Mouse (Mus musculus) embryonic facial prominence, embryonic 11.5 days (tissue): ENCODE measurements around the gene Snrpg. TPM values are rescaled to one million over a fixed set of nuclear protein-coding genes. Genes with fewer than 3 reads are reported as not detected.

Experiments
- ATAC-seq: fragments of 200-750 bp; cut with Nextera tagmentation; replicated peaks from 2 replicates; pipeline ENCODE4 v1.8.0; 2017; ENCODE audit warnings: low read depth; ENCODE audit not compliant: insufficient number of reproducible peaks, low FRiP score, low TSS enrichment
- DNase-seq: peaks from one replicate; pipeline ENCODE4 v3.0.0-alpha.2; 2015; ENCODE audit warnings: low spot score
- H3K27ac ChIP-seq: fragments of 300-500 bp; sonication (generic); replicated peaks from 2 replicates; pipeline ENCODE4 v1.5.1; 2014; ENCODE audit warnings: mild to moderate bottlenecking, low read depth, low read length, control low read depth
- H3K27me3 ChIP-seq: fragments of 300-500 bp; sonication (generic); 2 replicates; pipeline ENCODE4 v1.6.1; 2014; ENCODE audit warnings: mild to moderate bottlenecking, low read length, moderate library complexity, mixed read lengths; ENCODE audit not compliant: control insufficient read depth, insufficient read depth
- H3K36me3 ChIP-seq: fragments of 300-500 bp; sonication (generic); replicated peaks from 2 replicates; pipeline ENCODE4 v1.6.1; 2014; ENCODE audit warnings: low read depth, mild to moderate bottlenecking, low read length, moderate library complexity, mixed read lengths; ENCODE audit not compliant: control insufficient read depth, insufficient read depth
- H3K4me1 ChIP-seq: fragments of 300-500 bp; sonication (generic); 2 replicates; pipeline ENCODE4 v1.6.1; 2014; ENCODE audit warnings: low read length, mixed read lengths; ENCODE audit not compliant: control insufficient read depth, insufficient read depth
- H3K4me2 ChIP-seq: fragments of 300-500 bp; sonication (generic); 2 replicates; pipeline ENCODE4 v1.6.1; 2014; ENCODE audit warnings: low read depth, mild to moderate bottlenecking, control low read depth, low read length, moderate library complexity
- H3K4me3 ChIP-seq: fragments of 300-500 bp; sonication (generic); 2 replicates; pipeline ENCODE4 v1.5.1; 2014; ENCODE audit warnings: low read depth, low read length, control low read depth
- H3K9ac ChIP-seq: fragments of 300-500 bp; sonication (generic); replicated peaks from 2 replicates; pipeline ENCODE4 v1.6.1; 2014; ENCODE audit warnings: mild to moderate bottlenecking, control low read depth, low read length
- H3K9me3 ChIP-seq: fragments of 300-500 bp; sonication (generic); replicated peaks from 2 replicates; pipeline ENCODE4 v1.6.1; 2016; ENCODE audit warnings: mild to moderate bottlenecking, low read length, inconsistent platforms, mixed read lengths; ENCODE audit not compliant: control insufficient read depth
- WGBS: fragments of 180-500 bp; shearing (Covaris S2); extraction: QIAGEN DNeasy Blood & Tissue Kit; methylation state at CpG from one replicate; pipeline ENCODE4 v1.1.7; 2014; 5-methylcytosine and 5-hydroxymethylcytosine counted together
- polyA plus RNA-seq: library from polyadenylated mRNA; unstranded; fragments of >200 nt; fragmentation: Nextera tagmentation; extraction: Ambion mirVana; gene quantifications from 2 replicates; pipeline ENCODE4 v1.2.1, GENCODE M21; 2014

Gene Snrpg
- polyA plus RNA-seq, 1 experiment from 2014 or later = 760 TPM

GRCm38 (mm10) chr6:86403728-86404099 lies 32.6 kb downstream of the Snrpg start:
- H3K4me3 ChIP-seq = peak overlapping the region; percentile 61
- peak; percentile 38; the same call in 1 of the 2 replicates for ATAC-seq
- no peaks in the 10 kb centered on the region for H3K9me3 ChIP-seq
- WGBS = under 1% methylated on average over 15 of the region's 15 CpGs
- no peaks in the 10 kb centered on the region for H3K4me1 ChIP-seq
- H3K9ac ChIP-seq = no peak overlapping the region; the same call in 1 of the 2 replicates
- H3K4me2 ChIP-seq = no peak overlapping the region
- H3K27ac ChIP-seq = no peak overlapping the region
- no peaks in the 10 kb centered on the region for H3K27me3 ChIP-seq
- no peaks in the 10 kb centered on the region for H3K36me3 ChIP-seq
- peak; percentile 91 for DNase-seq

- H3K4me2 ChIP-seq = peak within 1 kb of the TSS; percentile 32; the same call in 1 of the 2 replicates
- ATAC-seq = peak; percentile 94
- H3K4me1 ChIP-seq = no peaks in the 10 kb centered on the region
- H3K36me3 ChIP-seq = no peaks in the 10 kb centered on the region
- no peaks in the 10 kb centered on the region for H3K9me3 ChIP-seq
- no peaks in the 10 kb centered on the region for H3K27me3 ChIP-seq
- WGBS = under 1% methylated on average over 62 of the region's 62 CpGs
- H3K9ac ChIP-seq = peak within 1 kb of the TSS; percentile 95
- H3K27ac ChIP-seq = peak within 1 kb of the TSS; percentile 99
- peak; percentile 98 for DNase-seq
- H3K4me3 ChIP-seq = peak within 1 kb of the TSS; percentile 61
Measured at GRCm38 (mm10) chr6:86404100-86404861, 33.2 kb downstream of the Snrpg start, which contains the start of gene Tia1. TSS of gene Tia1 (plus strand) at chr6:86404219.

- under 1% methylated on average over 11 of the region's 11 CpGs for WGBS
Measured at GRCm38 (mm10) chr6:86404996-86405395, 33.9 kb downstream of the Snrpg start.

GRCm38 (mm10) chr6:86406306-86406705 lies 35.2 kb downstream of the Snrpg start:
- no peak overlapping the region for H3K9ac ChIP-seq
- H3K9me3 ChIP-seq = no peaks in the 10 kb centered on the region
- peak overlapping the region; percentile 19; the same call in 1 of the 2 replicates for H3K4me2 ChIP-seq
- no peak overlapping the region for H3K4me3 ChIP-seq
- H3K27me3 ChIP-seq = no peaks in the 10 kb centered on the region
- no peak overlapping the region for H3K27ac ChIP-seq
- ATAC-seq (no peak), DNase-seq (no peak)
- no peaks in the 10 kb centered on the region for H3K4me1 ChIP-seq
- H3K36me3 ChIP-seq = no peaks in the 10 kb centered on the region

More at GRCm38 (mm10) chr6:86404996-86405395, 33.9 kb downstream of the Snrpg start:
- H3K4me3 ChIP-seq = peak overlapping the region; percentile 61
- no peaks in the 10 kb centered on the region for H3K27me3 ChIP-seq
- peak overlapping the region; percentile 95 for H3K9ac ChIP-seq
- H3K4me2 ChIP-seq = peak overlapping the region; percentile 32; the same call in 1 of the 2 replicates
- ATAC-seq (no peak), DNase-seq (peak; percentile 47)
- no peaks in the 10 kb centered on the region for H3K4me1 ChIP-seq
- H3K27ac ChIP-seq = peak overlapping the region; percentile 99
- no peaks in the 10 kb centered on the region for H3K9me3 ChIP-seq
- H3K36me3 ChIP-seq = no peaks in the 10 kb centered on the region

GRCm38 (mm10) chr6:86418711-86419110 lies 47.6 kb downstream of the Snrpg start:
- Histone ChIP-seq H3K9me3 (no peaks in the 10 kb centered on the region), H3K27me3 (no peaks in the 10 kb centered on the region), H3K36me3 (peaks cover 12% of the 10 kb centered on the region), H3K27ac (no peak overlapping the region), H3K4me1 (no peaks in the 10 kb centered on the region), H3K9ac (no peak overlapping the region), H3K4me2 (no peak overlapping the region), H3K4me3 (no peak overlapping the region)
- no peak for ATAC-seq
- 94% methylated on average over 6 of the region's 6 CpGs for WGBS
- DNase-seq = no peak

- Histone ChIP-seq H3K4me2 (no peak overlapping the region), H3K9me3 (no peaks in the 10 kb centered on the region), H3K27me3 (no peaks in the 10 kb centered on the region), H3K9ac (no peak overlapping the region), H3K4me3 (no peak overlapping the region), H3K4me1 (no peaks in the 10 kb centered on the region), H3K36me3 (peaks cover 14% of the 10 kb centered on the region), H3K27ac (no peak overlapping the region)
- no peak for DNase-seq
- WGBS = 86% methylated on average over 3 of the region's 3 CpGs
- ATAC-seq = no peak
Measured at GRCm38 (mm10) chr6:86419239-86419638, 48.1 kb downstream of the Snrpg start.

- DNase-seq = peak; percentile 39
- 79% methylated on average over 6 of the region's 6 CpGs for WGBS
- no peaks in the 10 kb centered on the region for H3K4me1 ChIP-seq
Measured at GRCm38 (mm10) chr6:86420491-86420890, 49.4 kb downstream of the Snrpg start.

GRCm38 (mm10) chr6:86426358-86426757 lies 55.3 kb downstream of the Snrpg start, which contains the start of gene Gm44790:
TSS of gene Gm44790 (plus strand) at chr6:86426658.
- Histone ChIP-seq H3K9ac (no peak within 1 kb of the TSS), H3K4me3 (no peak within 1 kb of the TSS), H3K27me3 (no peaks in the 10 kb centered on the region), H3K27ac (no peak within 1 kb of the TSS), H3K36me3 (peaks cover 13% of the 10 kb centered on the region), H3K4me2 (no peak within 1 kb of the TSS), H3K4me1 (no peaks in the 10 kb centered on the region), H3K9me3 (no peaks in the 10 kb centered on the region)
- no peak for ATAC-seq
- DNase-seq = no peak
- WGBS = 100% methylated on average over 1 of the region's 1 CpGs

More at GRCm38 (mm10) chr6:86420491-86420890, 49.4 kb downstream of the Snrpg start:
- no peak overlapping the region for H3K27ac ChIP-seq
- H3K9me3 ChIP-seq = no peaks in the 10 kb centered on the region
- no peak overlapping the region for H3K4me3 ChIP-seq
- H3K4me2 ChIP-seq = no peak overlapping the region
- ATAC-seq = no peak
- H3K27me3 ChIP-seq = no peaks in the 10 kb centered on the region
- no peak overlapping the region for H3K9ac ChIP-seq
- peaks cover 12% of the 10 kb centered on the region for H3K36me3 ChIP-seq
